Mouse (Mus musculus): ENCODE measurements around the gene Tomm6.

Gene Tomm6

GRCm38 (mm10) chr17:47694503-47695336, 6.5 kb upstream of the Tomm6 start, which contains the start of gene Prickle4:
Prickle4 (minus strand) TSS chr17:47694736.
- peak; percentile 95 to 99 for DNase-seq (ENCODE audit: low spot score in 2 of 2)

GRCm38 (mm10) chr17:47694442-47694502, 6.1 kb upstream of the Tomm6 start, which contains the start of gene Gm21981:
Gm21981 (minus strand) TSS chr17:47694455.
- no peak for DNase-seq (ENCODE audit: low spot score in 2 of 2)

GRCm38 (mm10) chr17:47693671-47694441, 5.7 kb upstream of the Tomm6 start:
- no peak for DNase-seq (ENCODE audit: low spot score in 2 of 2)

- no peak for DNase-seq (ENCODE audit: low spot score in 2 of 2)
Observed at GRCm38 (mm10) chr17:47691650-47692049, 3.5 kb upstream of the Tomm6 start.

GRCm38 (mm10) chr17:47689894-47690293, 1.7 kb upstream of the Tomm6 start:
- DNase-seq (ENCODE audit: low spot score in 2 of 2), result no peak

- DNase-seq (ENCODE audit: low spot score in 2 of 2), result peak; percentile 65 to 84
Observed at GRCm38 (mm10) chr17:47688608-47689575, 706 bp upstream of the Tomm6 start, which contains the start of gene Frs3. Frs3 (plus strand) TSS chr17:47689030.

- peak; percentile 91 to 94 for DNase-seq (ENCODE audit: low spot score in 2 of 2)
Observed at GRCm38 (mm10) chr17:47687409-47688343, 510 bp downstream of the Tomm6 start.

- no peak for DNase-seq (ENCODE audit: low spot score in 2 of 2)
Observed at GRCm38 (mm10) chr17:47682836-47683235, 5.3 kb downstream of the Tomm6 start.

- DNase-seq (ENCODE audit: low spot score in 2 of 2), result no peak
Observed at GRCm38 (mm10) chr17:47678702-47679101, 9.5 kb downstream of the Tomm6 start.

- no peak for DNase-seq (ENCODE audit: low spot score in 2 of 2)
Observed at GRCm38 (mm10) chr17:47678238-47678637, 9.9 kb downstream of the Tomm6 start.

- DNase-seq (ENCODE audit: low spot score in 2 of 2), result peak; percentile 50 to 79
Observed at GRCm38 (mm10) chr17:47676581-47676980, 11.6 kb downstream of the Tomm6 start.

- DNase-seq (ENCODE audit: low spot score in 2 of 2), result peak in 1 of 2 experiments; percentile 67
Observed at GRCm38 (mm10) chr17:47672311-47673111, 15.7 kb downstream of the Tomm6 start.

- DNase-seq (ENCODE audit: low spot score in 2 of 2), result no peak
Observed at GRCm38 (mm10) chr17:47671988-47672310, 16.2 kb downstream of the Tomm6 start.

GRCm38 (mm10) chr17:47669166-47669565, 19.0 kb downstream of the Tomm6 start:
- DNase-seq (ENCODE audit: low spot score in 2 of 2), result no peak

- no peak for DNase-seq (ENCODE audit: low spot score in 2 of 2)
Observed at GRCm38 (mm10) chr17:47664474-47664873, 23.7 kb downstream of the Tomm6 start.

- DNase-seq (ENCODE audit: low spot score in 2 of 2), result no peak
Observed at GRCm38 (mm10) chr17:47663009-47663713, 25.0 kb downstream of the Tomm6 start.

GRCm38 (mm10) chr17:47658741-47659243, 29.4 kb downstream of the Tomm6 start:
- no peak for DNase-seq (ENCODE audit: low spot score in 2 of 2)

GRCm38 (mm10) chr17:47657901-47658300, 30.3 kb downstream of the Tomm6 start:
- DNase-seq (ENCODE audit: low spot score in 2 of 2), result no peak

GRCm38 (mm10) chr17:47655697-47656096, 32.5 kb downstream of the Tomm6 start:
- no peak for DNase-seq (ENCODE audit: low spot score in 2 of 2)
